Mouse (Mus musculus): ENCODE data around the gene Adgrb3. TPM values are rescaled to one million over a fixed set of nuclear protein-coding genes. Genes with fewer than 3 reads are reported as not detected.

Adgrb3 gene
- polyA plus RNA-seq, 1 experiment: 54.2 TPM

GRCm38 (mm10) chr1:25581698-25582097 is 247.8 kb downstream of the Adgrb3 start:
- peaks cover under 1% of the 10 kb centered on the region for H3K4me1 ChIP-seq (ENCODE audit: control insufficient read depth, insufficient read depth, low read length)
- no peak overlapping the region for H3K27ac ChIP-seq (ENCODE audit: insufficient read depth, low read length)
- no peak overlapping the region for H3K4me3 ChIP-seq (ENCODE audit: insufficient read depth, low read length)
- TF ChIP-seq POLR2A (IDR thresholded peaks at IDR 0.05; ENCODE audit: extremely low read depth, insufficient read depth, low read length): no peak
- no peak for TF ChIP-seq CTCF (IDR thresholded peaks at IDR 0.05; ENCODE audit: extremely low read depth, insufficient read depth, low read length)

- Histone ChIP-seq H3K27ac (ENCODE audit: insufficient read depth, low read length) (no peak overlapping the region), H3K4me3 (ENCODE audit: insufficient read depth, low read length) (no peak overlapping the region), H3K4me1 (ENCODE audit: control insufficient read depth, insufficient read depth, low read length) (peaks cover 3% of the 10 kb centered on the region)
- TF ChIP-seq POLR2A (IDR thresholded peaks at IDR 0.05; ENCODE audit: extremely low read depth, insufficient read depth, low read length) (no peak), CTCF (IDR thresholded peaks at IDR 0.05; ENCODE audit: extremely low read depth, insufficient read depth, low read length) (no peak)
These were observed 251.7 kb downstream of the Adgrb3 start for GRCm38 (mm10) chr1:25577836-25578235.

GRCm38 (mm10) chr1:25576598-25576997 is 252.9 kb downstream of the Adgrb3 start:
- no peak for TF ChIP-seq POLR2A (IDR thresholded peaks at IDR 0.05; ENCODE audit: extremely low read depth, insufficient read depth, low read length)
- TF ChIP-seq CTCF (IDR thresholded peaks at IDR 0.05; ENCODE audit: extremely low read depth, insufficient read depth, low read length): no peak
- peaks cover 3% of the 10 kb centered on the region for H3K4me1 ChIP-seq (ENCODE audit: control insufficient read depth, insufficient read depth, low read length)
- H3K4me3 ChIP-seq (ENCODE audit: insufficient read depth, low read length): no peak overlapping the region
- peak overlapping the region; percentile 54 for H3K27ac ChIP-seq (ENCODE audit: insufficient read depth, low read length)

GRCm38 (mm10) chr1:25568096-25568495 is 261.4 kb downstream of the Adgrb3 start:
- Histone ChIP-seq H3K4me1 (ENCODE audit: control insufficient read depth, insufficient read depth, low read length) (no peaks in the 10 kb centered on the region), H3K4me3 (ENCODE audit: insufficient read depth, low read length) (no peak overlapping the region), H3K27ac (ENCODE audit: insufficient read depth, low read length) (no peak overlapping the region)
- TF ChIP-seq POLR2A (IDR thresholded peaks at IDR 0.05; ENCODE audit: extremely low read depth, insufficient read depth, low read length) (no peak), CTCF (IDR thresholded peaks at IDR 0.05; ENCODE audit: extremely low read depth, insufficient read depth, low read length) (no peak)

- no peak for TF ChIP-seq CTCF (IDR thresholded peaks at IDR 0.05; ENCODE audit: extremely low read depth, insufficient read depth, low read length)
- no peak for TF ChIP-seq POLR2A (IDR thresholded peaks at IDR 0.05; ENCODE audit: extremely low read depth, insufficient read depth, low read length)
- H3K4me1 ChIP-seq (ENCODE audit: control insufficient read depth, insufficient read depth, low read length): no peaks in the 10 kb centered on the region
- no peak overlapping the region for H3K27ac ChIP-seq (ENCODE audit: insufficient read depth, low read length)
- H3K4me3 ChIP-seq (ENCODE audit: insufficient read depth, low read length): no peak overlapping the region
These were observed 283.4 kb downstream of the Adgrb3 start for GRCm38 (mm10) chr1:25546072-25546471.

GRCm38 (mm10) chr1:25543915-25544314 is 285.6 kb downstream of the Adgrb3 start:
- no peak overlapping the region for H3K4me3 ChIP-seq (ENCODE audit: insufficient read depth, low read length)
- TF ChIP-seq CTCF (IDR thresholded peaks at IDR 0.05; ENCODE audit: extremely low read depth, insufficient read depth, low read length): no peak
- no peak for TF ChIP-seq POLR2A (IDR thresholded peaks at IDR 0.05; ENCODE audit: extremely low read depth, insufficient read depth, low read length)
- no peak overlapping the region for H3K27ac ChIP-seq (ENCODE audit: insufficient read depth, low read length)
- H3K4me1 ChIP-seq (ENCODE audit: control insufficient read depth, insufficient read depth, low read length): no peaks in the 10 kb centered on the region

GRCm38 (mm10) chr1:25542891-25543290 is 286.6 kb downstream of the Adgrb3 start:
- Histone ChIP-seq H3K4me3 (ENCODE audit: insufficient read depth, low read length) (no peak overlapping the region), H3K4me1 (ENCODE audit: control insufficient read depth, insufficient read depth, low read length) (no peaks in the 10 kb centered on the region), H3K27ac (ENCODE audit: insufficient read depth, low read length) (no peak overlapping the region)
- TF ChIP-seq POLR2A (IDR thresholded peaks at IDR 0.05; ENCODE audit: extremely low read depth, insufficient read depth, low read length) (no peak), CTCF (IDR thresholded peaks at IDR 0.05; ENCODE audit: extremely low read depth, insufficient read depth, low read length) (no peak)

- H3K4me3 ChIP-seq (ENCODE audit: insufficient read depth, low read length): no peak overlapping the region
- H3K4me1 ChIP-seq (ENCODE audit: control insufficient read depth, insufficient read depth, low read length): no peaks in the 10 kb centered on the region
- TF ChIP-seq CTCF (IDR thresholded peaks at IDR 0.05; ENCODE audit: extremely low read depth, insufficient read depth, low read length) (no peak), POLR2A (IDR thresholded peaks at IDR 0.05; ENCODE audit: extremely low read depth, insufficient read depth, low read length) (no peak)
- H3K27ac ChIP-seq (ENCODE audit: insufficient read depth, low read length): no peak overlapping the region
These were observed 302.5 kb downstream of the Adgrb3 start for GRCm38 (mm10) chr1:25526976-25527375.

- H3K4me3 ChIP-seq (ENCODE audit: insufficient read depth, low read length): no peak overlapping the region
- TF ChIP-seq CTCF (IDR thresholded peaks at IDR 0.05; ENCODE audit: extremely low read depth, insufficient read depth, low read length): peak; percentile 69
- no peak for TF ChIP-seq POLR2A (IDR thresholded peaks at IDR 0.05; ENCODE audit: extremely low read depth, insufficient read depth, low read length)
- no peak overlapping the region for H3K27ac ChIP-seq (ENCODE audit: insufficient read depth, low read length)
- H3K4me1 ChIP-seq (ENCODE audit: control insufficient read depth, insufficient read depth, low read length): peaks cover 3% of the 10 kb centered on the region; the same call in 1 of the 2 replicates
These were observed 319.0 kb downstream of the Adgrb3 start for GRCm38 (mm10) chr1:25510321-25511055.

GRCm38 (mm10) chr1:25504313-25504712 is 325.2 kb downstream of the Adgrb3 start:
- H3K4me1 ChIP-seq (ENCODE audit: control insufficient read depth, insufficient read depth, low read length): peaks cover 3% of the 10 kb centered on the region; the same call in 1 of the 2 replicates
- no peak overlapping the region for H3K4me3 ChIP-seq (ENCODE audit: insufficient read depth, low read length)
- TF ChIP-seq CTCF (IDR thresholded peaks at IDR 0.05; ENCODE audit: extremely low read depth, insufficient read depth, low read length) (peak; percentile 62), POLR2A (IDR thresholded peaks at IDR 0.05; ENCODE audit: extremely low read depth, insufficient read depth, low read length) (no peak)
- H3K27ac ChIP-seq (ENCODE audit: insufficient read depth, low read length): no peak overlapping the region

Measured in cortical plate, adult 2 months (tissue).